In the genomic region with DNA sequence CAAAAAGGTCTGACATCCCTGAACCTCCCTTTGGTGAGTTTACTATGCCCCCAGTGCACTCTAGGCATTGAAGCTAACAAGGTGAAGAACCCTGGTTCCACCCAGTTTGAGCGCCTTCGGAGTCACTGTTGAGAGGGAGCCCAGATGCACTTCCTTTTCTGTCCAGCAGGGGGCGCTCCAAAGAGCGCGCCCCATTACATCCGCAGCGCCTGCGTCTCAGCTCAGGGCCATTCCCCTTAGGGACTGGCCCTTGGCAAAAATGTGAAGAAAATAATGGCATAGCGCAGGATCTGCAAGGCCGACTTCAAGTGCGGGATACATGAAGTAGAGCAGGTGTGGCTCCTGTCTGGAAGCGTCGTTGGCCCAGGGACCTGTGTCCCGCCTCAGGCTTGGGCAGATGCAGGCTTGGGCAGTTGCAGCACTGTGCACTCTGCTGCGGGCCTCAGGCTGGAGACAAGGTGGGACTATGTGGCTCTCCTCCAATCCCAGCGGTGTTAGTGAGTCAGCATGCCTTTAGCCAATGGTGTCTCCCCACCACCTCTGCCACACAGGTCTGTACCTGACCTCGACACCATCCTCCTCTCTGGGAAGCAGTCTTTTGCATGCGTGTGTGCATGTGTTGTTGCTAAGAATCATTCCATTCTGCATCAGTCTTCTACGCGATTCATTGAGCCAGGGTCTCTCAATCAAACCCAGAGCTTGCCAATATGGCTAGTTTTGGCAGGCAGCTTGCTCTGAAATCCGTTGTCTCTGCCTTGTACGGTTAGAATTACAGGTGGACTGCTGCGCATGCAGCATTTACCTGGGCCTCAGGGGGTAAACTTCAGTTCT, we compare ENCODE assay signal across 9 mouse cellular contexts. TPM values are rescaled to one million over a fixed set of nuclear protein-coding genes. Genes with fewer than 3 reads are reported as not detected.
A peak's percentile ranks its signal among the peaks of the same experiment; 100 is the strongest.
DNase-seq lines count a peak whose midpoint lies in the region; ATAC-seq and TF ChIP-seq lines count a peak whose summit lies in the region.
"Had no signal": no experiment of that assay in that cellular context is flagged by ENCODE, and none has a peak within 500 bp of the region (broad histone marks: within the 10 kb centered on the region; RNA-seq: fewer than 3 reads in every experiment).

No protein-coding gene starts in this region.

- H3K4me3 ChIP-seq in ES-Bruce4 (ENCODE audit: low read depth, low read length): peak overlapping the region; percentile 41
- H3K4me3 ChIP-seq in forebrain, embryonic 11.5 days (ENCODE audit: low read depth, low read length): no peak overlapping the region
- no peak overlapping the region for H3K4me3 ChIP-seq in liver, embryonic 16.5 days (ENCODE audit: low read depth, low read length)
- H3K4me3 ChIP-seq in neural tube, embryonic 13.5 days: no peak overlapping the region

- no peaks in the 10 kb centered on the region for H3K27me3 ChIP-seq in ES-Bruce4 (ENCODE audit: control insufficient read depth, insufficient read depth, low read length, poor library complexity, severe bottlenecking)
- no peaks in the 10 kb centered on the region for H3K27me3 ChIP-seq in forebrain, embryonic 11.5 days (ENCODE audit: control insufficient read depth, insufficient read depth, low read length)
- peaks cover 15% of the 10 kb centered on the region for H3K27me3 ChIP-seq in liver, embryonic 16.5 days (ENCODE audit: control insufficient read depth, insufficient read depth, low read depth, low read length)
- H3K27me3 ChIP-seq in neural tube, embryonic 13.5 days: no peaks in the 10 kb centered on the region

- H3K9ac ChIP-seq in ES-Bruce4 (ENCODE audit: low read depth, poor library complexity, severe bottlenecking): no peak overlapping the region
- no peak overlapping the region for H3K9ac ChIP-seq in forebrain, embryonic 11.5 days (ENCODE audit: low read length)
- H3K9ac ChIP-seq in liver, embryonic 16.5 days (ENCODE audit: low read depth, low read length): no peak overlapping the region
- H3K9ac ChIP-seq in neural tube, embryonic 13.5 days: no peak overlapping the region

- DNase-seq in c-Kit-positive CD71-negative TER-119-negative erythroid progenitor cells, embryonic 14.5 days (ENCODE audit: low read depth): peak; percentile 64
- DNase-seq in forebrain, embryonic 11.5 days (ENCODE audit: low spot score): peak; percentile 81
- DNase-seq in heart, postnatal 14 days: peak; percentile 81 to 84
- peak; percentile 58 to 84 for DNase-seq in kidney, postnatal 36 days
- DNase-seq in testis, postnatal 14 days (ENCODE audit: low spot score): peak; percentile 71

- no peaks in the 10 kb centered on the region for H3K36me3 ChIP-seq in ES-Bruce4 (ENCODE audit: control insufficient read depth, insufficient read depth, low read length, poor library complexity, severe bottlenecking)
- H3K36me3 ChIP-seq in forebrain, embryonic 11.5 days (ENCODE audit: control insufficient read depth, insufficient read depth, low read length): no peaks in the 10 kb centered on the region
- no peaks in the 10 kb centered on the region for H3K36me3 ChIP-seq in liver, embryonic 16.5 days (ENCODE audit: control insufficient read depth, insufficient read depth)
- no peaks in the 10 kb centered on the region for H3K36me3 ChIP-seq in neural tube, embryonic 13.5 days

- H3K4me2 ChIP-seq in forebrain, embryonic 11.5 days (ENCODE audit: low read depth, low read length, severe bottlenecking): peak overlapping the region; percentile 43; the same call in 1 of the 2 replicates
- no peak overlapping the region for H3K4me2 ChIP-seq in liver, embryonic 16.5 days (ENCODE audit: low read depth, low read length)
- H3K4me2 ChIP-seq in neural tube, embryonic 13.5 days: peak overlapping the region; percentile 36

- peak; percentile 75 for ATAC-seq in forebrain, embryonic 11.5 days (replicated peaks; ENCODE audit: low FRiP score)
- ATAC-seq in liver, embryonic 16.5 days (ENCODE audit: low read depth): peak; percentile 62
- no peak for ATAC-seq in neural tube, embryonic 13.5 days (ENCODE audit: low read depth)

- peak; percentile 35 for TF ChIP-seq POLR2A in ES-Bruce4 (IDR thresholded peaks at IDR 0.05; ENCODE audit: insufficient read depth, low read length)

- 20% methylated on average over 23 of the region's 23 CpGs for WGBS in forebrain, embryonic 11.5 days
- 28% methylated on average over 23 of the region's 23 CpGs for WGBS in liver, embryonic 16.5 days (ENCODE audit: insufficient replicate concordance)
- 25% methylated on average over 23 of the region's 23 CpGs for WGBS in neural tube, embryonic 13.5 days

- H3K4me1 ChIP-seq in ES-Bruce4 (ENCODE audit: control insufficient read depth, insufficient read depth, low read length): peaks cover 12% of the 10 kb centered on the region
- H3K4me1 ChIP-seq in forebrain, embryonic 11.5 days (replicated peaks; ENCODE audit: control insufficient read depth, insufficient read depth, low read length): peaks cover 2% of the 10 kb centered on the region; the same call in 1 of the 2 replicates
- H3K4me1 ChIP-seq in liver, embryonic 16.5 days (ENCODE audit: control insufficient read depth, low read depth, low read length): peaks cover 14% of the 10 kb centered on the region
- peaks cover 23% of the 10 kb centered on the region for H3K4me1 ChIP-seq in neural tube, embryonic 13.5 days (replicated peaks)

- TF ChIP-seq EP300 in ES-Bruce4 (IDR thresholded peaks at IDR 0.05; ENCODE audit: insufficient read depth, low read depth, low read length): no peak

- peak; percentile 93 for TF ChIP-seq CTCF in ES-Bruce4 (IDR thresholded peaks at IDR 0.05; ENCODE audit: low read depth, low read length)

- no peaks in the 10 kb centered on the region for H3K9me3 ChIP-seq in ES-Bruce4 (replicated peaks; ENCODE audit: control insufficient read depth, insufficient read depth, low read length, poor library complexity, severe bottlenecking)
- H3K9me3 ChIP-seq in forebrain, embryonic 11.5 days (ENCODE audit: control insufficient read depth, low read length): no peaks in the 10 kb centered on the region
- no peaks in the 10 kb centered on the region for H3K9me3 ChIP-seq in liver, embryonic 16.5 days (replicated peaks; ENCODE audit: control insufficient read depth, low read length)
- H3K9me3 ChIP-seq in neural tube, embryonic 13.5 days: no peaks in the 10 kb centered on the region

- peak overlapping the region; percentile 58; the same call in 1 of the 2 replicates for H3K27ac ChIP-seq in ES-Bruce4 (ENCODE audit: insufficient read depth, low read length)
- H3K27ac ChIP-seq in forebrain, embryonic 11.5 days (ENCODE audit: low read depth, low read length): no peak overlapping the region
- no peak overlapping the region for H3K27ac ChIP-seq in liver, embryonic 16.5 days (ENCODE audit: low read length)
- 0 out of 2 replicates have a peak overlapping the region, but pooled peaks have one; percentile 20 for H3K27ac ChIP-seq in neural tube, embryonic 13.5 days (replicated peaks)

- intact Hi-C loops in heart, postnatal 14 days (cut with DNase I): loop anchor here (1.0 kb wide), 1 partner anchor 41 kb away; no protein-coding TSS in a partner anchor

RNA-seq across cellular contexts. Expression of a gene that starts 0.8 kb away (rescaled TPM):
- not detected in 2 replicates for polyA plus RNA-seq in ES-Bruce4 (2011; ENCODE audit: insufficient read depth, insufficient read length, low read depth, missing spikeins)
- not detected in 2 replicates for polyA plus RNA-seq in forebrain, embryonic 11.5 days (2014; fragmentation: Nextera tagmentation; extraction: Ambion mirVana)
- not detected for total RNA-seq in heart, postnatal 14 days (2021)
- not detected in 2 replicates for polyA plus RNA-seq in liver, embryonic 16.5 days (2015; fragmentation: Nextera tagmentation; extraction: Ambion mirVana)
- 0.18 TPM in 1 of 2 replicates, not detected in the other for polyA plus RNA-seq in neural tube, embryonic 13.5 days (2015; fragmentation: Nextera tagmentation; extraction: Ambion mirVana)
- polyA plus RNA-seq: large intestine, adult 2 months had no signal

RNA-seq across cellular contexts. Expression of a gene that starts 5.8 kb away (rescaled TPM):
- 36.1 and 43.6 TPM in 2 replicates for polyA plus RNA-seq in ES-Bruce4 (2011; ENCODE audit: insufficient read depth, insufficient read length, low read depth, missing spikeins)
- polyA plus RNA-seq in forebrain, embryonic 11.5 days (2014; fragmentation: Nextera tagmentation; extraction: Ambion mirVana): 23.5 and 25.9 TPM in 2 replicates
- total RNA-seq in heart, postnatal 14 days (2021): 10 to 100 TPM; 43.3 to 49.2 TPM
- polyA plus RNA-seq in liver, embryonic 16.5 days (2015; fragmentation: Nextera tagmentation; extraction: Ambion mirVana): 15.1 and 18.1 TPM in 2 replicates
- polyA plus RNA-seq in neural tube, embryonic 13.5 days (2015; fragmentation: Nextera tagmentation; extraction: Ambion mirVana): 20.1 and 24.6 TPM in 2 replicates

RNA-seq across cellular contexts. Expression of a gene that starts 39.8 kb away (rescaled TPM):
- polyA plus RNA-seq in ES-Bruce4 (2011; ENCODE audit: insufficient read depth, insufficient read length, low read depth, missing spikeins): 36.5 and 39.1 TPM in 2 replicates
- polyA plus RNA-seq in forebrain, embryonic 11.5 days (2014; fragmentation: Nextera tagmentation; extraction: Ambion mirVana): 2.5 and 2.7 TPM in 2 replicates
- total RNA-seq in heart, postnatal 14 days (2021): 10 to 100 TPM; 15.1 to 15.3 TPM
- polyA plus RNA-seq in liver, embryonic 16.5 days (2015; fragmentation: Nextera tagmentation; extraction: Ambion mirVana): 6.7 and 7.7 TPM in 2 replicates
- polyA plus RNA-seq in neural tube, embryonic 13.5 days (2015; fragmentation: Nextera tagmentation; extraction: Ambion mirVana): 3.7 TPM in 2 replicates

RNA-seq across cellular contexts. Expression of a gene that starts 56.3 kb away (rescaled TPM):
- polyA plus RNA-seq in ES-Bruce4 (2011; ENCODE audit: insufficient read depth, insufficient read length, low read depth, missing spikeins): 0.64 and 0.88 TPM in 2 replicates
- 3.8 and 3.9 TPM in 2 replicates for polyA plus RNA-seq in forebrain, embryonic 11.5 days (2014; fragmentation: Nextera tagmentation; extraction: Ambion mirVana)
- 1 to 10 TPM; 2.6 to 2.7 TPM for total RNA-seq in heart, postnatal 14 days (2021)
- polyA plus RNA-seq in liver, embryonic 16.5 days (2015; fragmentation: Nextera tagmentation; extraction: Ambion mirVana): 23.7 and 24.3 TPM in 2 replicates
- 3.7 and 6.1 TPM in 2 replicates for polyA plus RNA-seq in neural tube, embryonic 13.5 days (2015; fragmentation: Nextera tagmentation; extraction: Ambion mirVana)

Comparison
In these comparisons a context has a peak if more than half of its experiments do, and no peak if none do; other contexts are left out.
1. H3K27ac ChIP-seq: peak in ES-Bruce4 (single experiment) and neural tube, embryonic 13.5 days (single experiment); none in forebrain, embryonic 11.5 days (single experiment) and liver, embryonic 16.5 days (single experiment).
2. Peak in every context shown above with its lines, with median percentiles within 50 percentile points of each other: DNase-seq.